Mouse (Mus musculus) c-Kit-positive CD71-positive TER-119-positive erythroid progenitor cells, embryonic 14.5 days (primary cell): ENCODE data around the gene Ltb4r1.

Source experiments
- DNase-seq: peaks from one replicate; pipeline ENCODE4 v3.0.0-alpha.2; 2013; ENCODE audit warnings: low spot score

Ltb4r1 gene

DNA sequence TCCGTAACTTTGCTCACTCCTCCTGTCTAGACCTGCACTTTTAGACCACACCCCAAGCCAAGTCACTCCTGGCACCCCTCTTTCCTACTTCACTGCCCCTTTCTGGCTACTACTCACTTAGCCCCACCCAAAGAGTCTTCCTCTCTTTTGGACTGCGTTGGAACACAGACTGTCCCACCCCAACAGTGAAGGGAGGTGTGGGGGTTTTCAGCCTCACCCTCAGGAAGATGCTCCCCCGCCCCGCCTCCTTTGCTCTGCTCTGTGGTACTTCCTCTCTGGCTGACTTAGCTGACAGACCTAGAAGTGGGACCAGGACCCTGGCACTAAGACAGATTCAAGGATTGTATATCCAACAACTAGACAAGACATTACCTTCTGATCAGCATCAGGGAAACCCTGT is at the start of gene Ltb4r1:
Gene Ltb4r1 (plus strand): TSS at position 267 of the 400 bp plus-strand sequence.
- no peak for DNase-seq

DNA sequence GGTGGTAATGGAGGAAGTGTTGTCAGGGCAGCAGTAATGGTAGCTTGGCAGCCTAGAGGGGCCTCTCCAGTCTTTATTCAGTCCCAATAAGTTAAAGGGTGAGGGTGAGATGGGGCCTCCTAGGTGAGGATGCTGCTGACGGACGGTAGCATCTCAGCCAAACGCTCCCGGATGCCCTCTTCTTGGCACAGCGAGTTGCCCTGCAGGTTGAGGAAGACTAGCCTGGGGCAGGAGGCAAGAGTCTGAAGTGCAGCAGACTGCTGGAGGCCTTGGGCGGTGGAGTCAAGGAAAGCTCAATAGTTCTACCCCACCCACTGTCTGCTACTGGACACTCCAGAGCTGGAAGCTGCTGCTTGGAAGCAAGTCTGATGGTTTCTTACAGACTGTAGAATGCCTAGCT is 49.5 kb upstream of the Ltb4r1 start:
- no peak for DNase-seq

DNA sequence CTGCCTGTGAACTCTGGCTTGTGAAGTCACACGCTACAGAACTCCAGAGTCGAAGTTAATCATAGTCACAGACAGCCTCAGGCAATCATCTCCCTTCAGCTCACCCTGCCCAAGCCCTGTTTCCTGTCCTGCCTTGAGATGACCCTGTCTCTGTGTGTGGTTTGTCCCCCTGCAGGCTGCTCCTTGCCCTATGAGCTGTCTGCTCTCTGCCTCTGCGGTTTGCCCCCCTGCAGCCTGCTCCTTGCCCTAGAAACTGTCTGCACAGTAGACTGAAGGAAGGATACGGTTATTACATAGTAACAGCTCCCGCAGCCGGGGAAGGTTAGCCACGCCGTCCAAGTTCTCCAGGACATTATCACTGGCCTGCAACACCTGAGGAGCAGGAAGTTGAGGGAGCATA is 48.9 kb upstream of the Ltb4r1 start:
- DNase-seq, result no peak

DNA sequence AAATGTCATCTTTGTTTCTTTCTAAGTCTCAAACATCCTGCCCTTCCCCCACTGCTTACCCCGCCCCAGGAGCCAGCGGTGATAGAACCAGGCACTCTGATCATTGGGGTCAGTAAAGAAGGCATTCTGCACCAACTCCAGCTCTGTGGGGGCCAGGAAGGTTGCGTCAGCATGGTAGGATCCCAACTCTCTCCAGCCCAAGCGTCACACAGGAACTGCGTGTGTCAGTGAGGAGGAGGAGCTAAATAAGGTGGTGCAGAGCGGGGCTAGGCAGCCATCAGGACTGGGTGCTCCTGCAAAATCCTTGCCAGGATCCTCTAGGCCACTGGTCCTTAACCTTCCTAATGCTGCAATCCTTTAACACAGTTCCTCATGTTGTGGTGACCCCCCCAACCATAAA is 46.0 kb upstream of the Ltb4r1 start:
- DNase-seq, result no peak

DNA sequence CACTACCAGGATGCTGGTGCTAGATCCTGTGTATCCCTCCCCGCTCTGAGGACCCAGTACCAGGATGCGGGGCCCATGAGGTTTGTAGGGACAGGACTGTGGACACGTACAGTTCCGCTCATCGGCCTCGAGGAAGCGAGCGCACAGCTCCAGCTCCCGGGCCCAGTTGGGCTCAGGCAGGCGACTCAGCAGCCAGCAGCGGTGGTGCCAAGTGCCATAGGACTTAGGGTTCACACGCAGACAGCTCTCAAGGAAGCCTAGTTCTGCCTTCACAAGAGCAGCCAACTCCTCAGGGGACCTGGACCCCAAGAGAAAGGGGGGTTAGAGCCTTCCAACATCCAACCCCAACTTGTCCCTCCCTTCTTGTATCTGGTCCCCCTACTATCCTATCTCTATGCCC is 45.1 kb upstream of the Ltb4r1 start:
- no peak for DNase-seq

DNA sequence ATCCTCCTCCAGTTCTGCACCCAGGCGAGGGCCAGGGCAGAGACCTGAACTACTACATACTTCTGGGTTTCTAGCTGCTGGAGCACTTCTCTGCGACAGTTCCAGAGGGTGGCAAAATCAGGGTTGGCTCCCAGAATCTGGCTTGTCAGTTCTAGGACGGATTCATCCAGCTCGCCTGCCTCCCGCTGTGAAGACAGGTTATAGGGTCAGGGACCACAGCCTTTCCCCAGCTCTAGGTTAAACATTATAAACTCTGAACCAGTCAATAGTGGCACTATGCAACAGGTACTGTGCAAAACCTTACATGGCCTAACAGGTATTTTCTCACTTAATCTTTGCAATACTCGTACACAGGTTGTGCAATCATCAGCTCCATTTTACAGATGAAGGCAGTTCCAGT is 44.7 kb upstream of the Ltb4r1 start:
- DNase-seq, result no peak

DNA sequence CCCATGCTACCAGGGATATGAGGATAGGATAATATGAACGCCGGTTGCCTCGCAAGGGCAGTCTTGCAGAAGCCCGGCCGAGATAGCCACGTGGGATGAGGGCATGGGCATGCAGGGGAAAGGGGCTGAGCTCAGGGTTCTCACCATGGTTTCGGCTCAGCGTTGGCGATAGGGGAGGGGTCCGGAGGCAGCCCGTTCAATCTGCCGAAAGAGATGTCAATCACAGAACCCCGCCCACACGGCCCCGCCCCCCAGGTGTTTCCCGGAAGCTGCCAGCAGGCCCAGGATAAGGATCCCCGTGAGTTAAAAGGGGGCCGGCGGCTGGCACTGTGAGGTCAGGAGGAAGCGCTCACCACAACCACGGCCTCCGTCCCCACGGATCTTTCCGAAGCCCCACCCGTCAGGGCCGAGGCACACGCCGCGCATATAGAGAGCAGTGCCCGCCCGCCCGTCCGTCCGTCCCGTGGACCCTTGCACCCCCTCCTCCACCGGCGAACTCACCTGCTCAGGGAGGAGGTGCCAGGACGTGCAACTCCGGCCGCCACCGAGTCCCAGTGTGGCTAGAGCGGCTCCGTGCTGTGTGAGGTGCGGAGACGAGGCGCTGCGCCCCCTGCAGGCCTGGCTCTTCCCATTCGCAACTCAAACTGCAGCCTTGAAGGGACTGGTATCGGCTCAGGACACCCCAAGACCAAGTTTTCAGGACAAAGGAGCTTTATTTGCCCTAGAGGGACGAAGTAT is 43.9 kb upstream of the Ltb4r1 start, which contains the start of gene Rabggta:
Gene Rabggta (minus strand): TSS at position 564 of the 738 bp plus-strand sequence.
- peak; percentile 91 for DNase-seq

DNA sequence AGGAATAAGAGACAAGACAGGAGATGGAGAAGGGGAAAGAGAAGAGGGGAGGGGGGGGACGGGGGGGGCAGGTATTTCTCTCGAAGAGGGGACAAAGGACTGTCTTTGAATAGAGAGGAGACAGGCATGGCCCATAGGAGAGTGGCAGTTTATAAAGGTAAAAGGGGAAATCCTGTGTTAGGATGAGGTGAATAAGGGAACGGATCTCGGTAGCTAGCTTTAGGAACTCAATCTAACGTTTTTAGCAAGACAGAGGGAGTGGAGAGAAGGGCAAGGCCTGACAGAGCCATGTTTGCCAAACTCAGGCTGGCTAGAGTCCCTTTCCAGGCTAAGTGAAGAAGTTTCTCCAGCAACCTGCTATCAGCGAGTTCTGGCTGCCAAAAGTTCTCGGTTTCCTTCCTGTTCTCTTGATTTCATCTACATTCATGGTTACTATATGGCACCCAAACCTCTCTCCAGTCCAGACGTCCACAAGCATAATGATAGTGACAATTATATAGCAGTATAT is 43.3 kb upstream of the Ltb4r1 start:
- no peak for DNase-seq

DNA sequence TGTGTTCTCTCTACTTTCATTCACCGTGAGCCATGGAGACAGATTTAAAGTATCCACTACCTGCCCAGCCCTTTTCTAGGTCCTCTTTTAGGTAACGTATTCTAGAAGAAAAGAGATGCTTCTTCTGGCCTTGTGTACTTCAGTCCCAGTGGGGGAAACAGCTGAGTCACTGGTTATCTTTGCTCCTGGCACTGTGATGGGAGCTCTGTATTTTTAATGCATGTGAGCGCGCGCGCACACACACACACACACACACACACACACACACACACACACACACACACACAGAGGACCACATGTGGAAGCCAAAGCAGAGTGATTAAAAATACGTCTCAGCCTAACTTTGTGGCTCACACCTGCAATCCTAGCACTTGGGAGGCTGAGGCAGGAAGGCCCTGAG is 42.3 kb upstream of the Ltb4r1 start:
- DNase-seq, result no peak

DNA sequence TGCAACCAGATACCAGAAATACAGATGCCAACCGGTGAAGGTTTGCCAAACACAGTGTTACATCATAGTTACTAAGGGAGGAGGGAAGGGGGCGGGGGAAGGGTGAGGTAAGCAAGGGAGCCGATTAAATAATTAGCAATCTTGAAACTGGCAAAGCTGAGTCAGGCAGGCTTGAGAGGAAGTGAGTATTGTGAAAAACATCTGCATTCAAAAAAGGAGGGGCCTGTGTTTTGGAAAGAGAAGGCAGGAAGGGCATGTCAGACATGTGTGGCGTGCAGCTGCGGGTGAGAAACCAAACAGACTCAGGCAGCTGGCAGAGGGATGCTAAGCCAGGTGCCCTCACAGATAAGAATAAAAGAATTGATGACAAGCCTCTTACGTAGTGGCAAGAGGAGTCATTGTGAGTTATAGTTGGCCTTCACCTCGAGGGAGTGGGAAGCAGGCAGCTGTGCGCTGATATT is 41.3 kb upstream of the Ltb4r1 start:
- DNase-seq, result no peak

DNA sequence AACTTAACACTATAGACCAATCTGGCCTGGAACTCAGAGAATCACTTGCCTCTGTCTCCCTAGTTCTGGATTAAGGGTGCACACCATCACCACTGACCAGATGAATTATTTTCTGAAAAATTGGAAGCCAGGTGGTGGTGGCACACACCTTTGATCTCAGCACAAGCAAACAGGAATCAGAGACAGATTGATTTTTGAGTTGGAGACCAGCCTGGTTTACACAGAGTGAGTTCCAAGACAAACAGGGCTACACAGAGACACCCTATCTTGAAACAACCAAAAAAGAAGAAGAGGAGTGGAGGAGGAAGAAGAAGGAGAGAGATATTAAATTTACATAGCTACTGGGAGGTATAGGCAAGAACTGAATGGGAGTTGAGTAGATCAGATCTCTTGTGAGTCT is 39.5 kb upstream of the Ltb4r1 start:
- no peak for DNase-seq

DNA sequence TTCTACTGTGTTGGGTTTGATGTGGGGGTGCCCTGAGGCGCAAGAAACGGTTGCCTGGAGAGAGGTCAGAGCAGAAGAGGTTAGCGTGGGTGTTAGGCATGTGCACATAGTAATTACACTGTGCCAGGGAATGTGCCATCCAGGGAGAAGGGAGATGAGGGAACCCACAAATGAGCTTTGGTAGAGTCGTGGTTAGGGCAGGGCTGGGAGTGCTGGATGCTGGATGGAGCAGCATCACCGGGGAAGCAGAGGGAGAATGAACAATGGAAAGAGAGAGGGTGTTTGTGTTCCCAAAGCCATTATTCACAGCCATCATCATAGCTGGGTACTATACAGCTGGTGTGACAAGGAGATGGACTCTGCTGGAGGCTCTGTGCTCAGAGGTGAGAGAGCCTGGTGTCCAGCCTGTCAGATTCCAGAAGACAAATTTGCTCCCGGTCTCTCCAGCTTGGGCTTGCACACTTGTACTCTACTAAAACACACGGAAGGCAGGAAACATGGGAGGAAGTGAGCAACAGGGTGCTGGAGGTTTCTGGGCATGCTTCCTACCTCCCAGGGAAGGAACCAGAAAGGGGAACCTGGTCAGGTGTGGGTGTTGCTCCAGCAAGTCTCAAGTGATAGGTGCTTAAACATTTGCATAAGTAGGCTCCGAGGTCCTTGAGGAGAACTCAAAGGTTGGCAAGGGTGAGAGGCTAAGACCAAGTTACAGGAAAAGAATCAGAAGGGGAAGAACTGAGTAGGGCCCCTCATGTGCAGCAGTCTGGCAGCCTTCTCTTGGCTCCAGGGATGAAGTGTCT is 37.7 kb upstream of the Ltb4r1 start:
- DNase-seq, result no peak

DNA sequence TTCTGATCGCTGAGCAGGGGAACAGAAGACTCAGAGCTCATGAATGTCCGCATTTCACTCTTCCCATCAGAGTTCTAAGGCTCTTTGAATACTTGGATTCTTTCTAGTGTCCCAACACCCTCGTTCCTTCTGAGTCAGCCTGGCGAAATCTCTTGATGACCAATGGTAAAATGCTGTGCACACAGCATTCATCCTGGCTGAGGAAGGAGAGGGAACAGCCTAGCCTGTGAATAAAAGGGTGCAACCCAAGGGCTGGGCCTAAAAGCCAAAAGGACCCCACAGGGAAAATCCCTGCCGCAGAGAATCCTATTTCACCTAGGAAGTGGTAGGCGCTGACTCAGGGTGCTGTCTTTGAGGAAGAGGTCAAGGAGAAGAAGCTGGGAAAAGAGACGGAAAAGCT is 35.6 kb upstream of the Ltb4r1 start:
- DNase-seq, result no peak

DNA sequence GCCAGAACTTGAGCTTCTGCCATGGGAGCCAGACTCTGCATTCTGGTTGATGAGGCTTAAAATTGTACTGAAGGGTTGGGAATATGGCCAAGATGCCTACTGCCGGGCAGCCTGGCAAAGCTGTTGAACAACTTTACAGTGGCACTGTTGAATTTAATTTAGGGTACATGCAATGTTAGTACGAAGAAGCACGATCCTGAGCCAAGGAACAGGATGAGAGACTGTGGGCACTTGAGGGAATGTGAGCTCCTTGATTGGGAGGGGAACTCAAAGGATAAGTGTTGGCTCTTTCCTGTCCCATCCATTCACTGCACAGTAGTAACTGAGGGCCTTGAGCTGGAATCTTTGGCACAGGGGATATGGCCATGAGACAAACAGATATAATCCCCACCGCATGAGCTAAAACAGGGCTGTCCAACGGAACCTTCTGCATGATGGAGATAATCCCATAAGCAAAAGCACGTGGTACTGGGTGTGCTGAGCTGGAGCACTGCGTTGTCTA is 35.2 kb upstream of the Ltb4r1 start:
- DNase-seq, result no peak

DNA sequence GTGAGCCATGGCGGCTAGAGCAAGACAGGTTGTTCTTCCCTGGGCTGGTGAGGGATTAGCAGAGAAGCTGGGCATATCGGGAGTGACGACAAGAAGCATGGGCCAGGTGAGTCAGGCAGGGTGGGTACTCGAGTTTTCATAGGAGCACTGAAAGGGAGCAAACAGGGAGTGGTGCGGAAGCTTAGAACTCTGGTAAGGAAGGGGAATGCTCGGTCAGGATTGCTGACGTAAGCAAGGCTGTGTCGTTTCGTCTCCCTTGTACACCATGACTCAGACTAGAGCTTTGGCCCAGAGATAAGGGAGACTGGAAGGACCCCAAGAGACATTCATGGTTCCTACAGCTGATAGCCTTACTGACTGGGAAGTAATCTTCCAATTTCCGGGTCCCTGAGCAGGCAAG is 31.9 kb upstream of the Ltb4r1 start:
- DNase-seq, result no peak

DNA sequence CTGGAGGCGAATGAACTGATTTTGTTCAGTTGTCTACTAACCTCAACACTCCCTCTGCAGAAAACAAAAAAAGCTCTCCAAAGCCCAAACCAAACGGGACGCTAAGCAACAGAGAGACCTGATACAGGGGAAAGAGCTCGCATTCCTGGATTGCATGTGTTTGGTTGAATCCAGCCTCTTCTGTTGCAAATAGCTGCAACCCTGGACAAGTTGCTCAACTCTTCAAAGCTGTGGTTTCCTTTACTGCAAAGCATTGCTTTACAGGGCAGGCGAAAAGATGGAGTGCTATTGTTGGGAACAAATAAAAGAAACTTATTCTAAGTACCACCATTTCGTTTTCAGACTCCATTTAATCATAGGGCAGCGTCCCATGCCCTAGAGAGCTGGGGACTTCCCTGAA is 30.9 kb upstream of the Ltb4r1 start:
- DNase-seq, result no peak

DNA sequence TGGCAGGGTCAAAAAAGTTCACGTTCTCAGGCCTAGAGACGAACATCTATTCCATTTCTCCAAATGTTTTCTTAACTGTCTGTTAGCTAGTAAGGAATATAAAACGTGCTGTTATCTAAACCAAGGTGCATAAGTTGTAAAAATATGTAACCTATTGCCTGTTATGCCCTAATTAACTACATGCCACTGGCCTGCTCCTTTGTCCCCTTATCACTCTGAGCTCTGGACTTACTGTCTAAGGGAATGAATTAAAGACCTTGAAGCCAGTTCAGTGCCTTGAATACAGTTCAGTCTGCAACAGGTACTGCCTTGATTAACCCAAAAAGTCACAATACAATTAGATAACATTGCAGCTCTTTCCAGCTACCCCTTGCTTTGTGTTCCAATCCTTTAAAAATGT is 30.4 kb upstream of the Ltb4r1 start:
- no peak for DNase-seq

DNA sequence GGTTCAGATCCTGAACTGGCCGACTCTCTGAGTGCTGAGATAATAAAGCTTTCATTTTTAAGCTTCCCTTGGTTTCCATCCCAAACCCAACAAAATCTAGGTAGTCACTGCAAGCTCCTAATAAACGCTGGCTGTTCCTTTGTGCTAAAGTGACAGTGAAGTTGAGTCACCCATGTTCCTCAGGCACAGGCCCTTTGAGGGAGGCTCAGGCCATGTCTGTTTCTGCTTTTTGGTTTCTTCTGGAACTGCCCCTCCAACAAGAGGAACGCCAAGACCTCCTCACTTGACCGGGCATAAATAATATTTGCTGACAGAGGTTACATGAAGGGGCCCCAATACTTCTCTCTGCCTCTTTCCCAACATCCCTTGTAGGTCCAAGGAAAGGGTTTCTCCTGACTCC is 30.0 kb upstream of the Ltb4r1 start:
- no peak for DNase-seq

DNA sequence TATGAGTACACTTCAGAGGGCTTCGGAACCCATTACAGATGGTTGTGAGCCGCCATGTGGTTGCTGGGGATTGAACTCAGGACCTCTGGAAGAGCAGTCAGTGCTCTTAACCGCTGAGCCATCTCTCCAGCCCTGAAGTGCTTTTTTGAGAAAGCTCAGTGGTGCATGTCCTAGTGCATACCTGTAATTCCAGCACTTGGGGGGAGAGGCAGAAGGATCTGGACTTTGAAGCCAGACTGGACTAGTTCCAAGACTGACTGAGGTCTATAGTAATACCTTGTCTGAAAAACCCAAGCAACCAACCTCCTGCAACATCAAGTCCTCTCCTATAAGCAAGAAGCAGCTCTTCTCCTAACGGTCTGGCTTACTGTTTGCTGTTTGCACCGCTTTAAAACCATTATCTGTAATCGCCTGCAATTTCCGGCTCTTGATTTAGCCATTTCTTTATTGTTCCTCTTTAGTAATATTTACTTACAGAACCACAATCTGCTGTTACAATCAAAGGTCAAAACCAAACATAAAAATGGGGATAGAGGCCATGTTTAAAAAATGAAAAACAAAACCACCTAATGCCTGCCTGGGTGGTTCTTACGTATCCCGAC is 28.6 kb upstream of the Ltb4r1 start:
- no peak for DNase-seq

DNA sequence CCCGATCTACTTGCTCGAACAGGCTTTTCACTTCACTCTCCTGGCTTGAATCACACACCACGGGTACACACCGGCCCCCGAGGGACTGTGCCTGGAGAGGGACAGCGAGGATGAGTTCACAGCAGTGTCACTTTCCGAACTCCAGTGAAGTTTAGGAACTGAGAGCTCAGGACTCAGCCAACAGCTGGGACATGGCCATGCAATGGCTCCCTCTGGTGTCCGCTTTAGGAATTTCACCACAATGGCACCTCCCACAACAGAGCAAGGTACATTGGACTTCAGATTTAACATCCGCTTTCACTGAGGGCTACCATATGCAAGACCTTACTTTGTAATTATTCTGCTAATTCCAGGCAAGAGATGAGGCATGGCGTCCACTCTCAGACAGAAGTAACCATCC is 22.1 kb upstream of the Ltb4r1 start:
- DNase-seq, result peak; percentile 82

DNA sequence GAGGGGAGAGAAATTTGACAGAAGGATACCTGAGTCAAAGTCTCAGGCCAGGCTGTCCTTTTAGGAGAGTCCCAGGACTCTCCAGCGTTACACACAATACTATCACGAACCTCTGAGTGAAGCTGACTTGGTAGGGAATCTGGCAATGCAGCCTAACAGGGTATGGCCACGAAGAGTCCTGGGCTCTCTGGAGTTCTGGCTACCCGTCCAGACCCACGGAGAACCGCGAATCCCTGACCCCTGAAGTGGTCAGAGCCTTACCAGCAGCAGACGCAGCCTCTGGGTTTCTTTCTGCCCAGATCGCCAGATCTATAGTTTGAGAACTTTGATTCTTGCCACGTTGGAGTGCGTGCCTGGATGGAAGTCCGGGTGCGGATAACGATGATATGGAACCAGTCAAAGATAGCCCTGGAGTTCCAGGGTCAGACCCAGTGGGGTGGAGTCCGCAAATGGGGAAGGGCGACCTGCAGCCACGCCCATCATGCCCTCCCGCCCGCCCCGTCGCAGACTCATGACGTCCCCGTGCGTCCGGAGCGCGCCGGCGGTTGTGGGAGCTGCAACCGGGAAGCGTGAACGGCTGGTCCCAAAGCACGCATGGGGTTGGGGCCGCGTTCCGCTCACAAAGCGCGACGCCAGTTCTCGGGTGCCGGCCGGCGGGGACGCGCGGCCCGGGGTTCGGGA is 20.4 kb upstream of the Ltb4r1 start, which contains the start of the genes Dhrs1 and Nop9:
Gene Dhrs1 (minus strand): TSS at position 511 of the 681 bp plus-strand sequence.
Gene Nop9 (plus strand): TSS at position 514 of the 681 bp plus-strand sequence.
- DNase-seq, result peak; percentile 78

DNA sequence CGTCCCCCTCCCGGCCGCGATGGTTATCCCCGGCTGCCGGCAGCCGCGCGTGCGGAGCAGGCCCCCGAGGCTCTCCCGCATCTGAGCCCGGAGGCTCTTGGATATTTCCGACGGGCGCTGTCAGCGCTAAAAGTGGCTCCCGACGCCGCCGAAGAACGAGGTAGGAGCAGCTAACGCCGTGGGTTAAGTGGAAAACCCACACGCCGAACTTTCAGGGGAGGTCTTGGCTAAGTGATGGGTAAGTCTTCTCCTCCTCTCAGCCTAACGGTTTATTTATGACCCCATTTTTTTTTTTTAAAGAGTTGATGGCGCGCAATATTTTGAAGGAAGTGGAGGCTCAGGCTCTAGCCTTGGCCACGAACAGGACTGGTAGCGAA is 19.9 kb upstream of the Ltb4r1 start:
- no peak for DNase-seq
